Mouse (Mus musculus) adrenal gland, postnatal 36 days (tissue): ENCODE results near the gene Chl1. TPM values are rescaled to one million over a fixed set of nuclear protein-coding genes. Genes with fewer than 3 reads are reported as not detected.

Experiments
- DNase-seq, 2 experiments: peaks; one replicate each; pipeline ENCODE4 v3.0.0; 2021; ENCODE audit warnings: mixed read lengths in 1 of 2
- total RNA-seq, 2 experiments: library from RNA; stranded (reverse); gene quantifications; 2 replicates each; pipeline ENCODE4 v1.2.3; 2021

The Chl1 gene
- total RNA-seq, 2 experiments from 2014 or later: 1.3 to 2.9 TPM

- DNase-seq: no peak
Measured at GRCm38 (mm10) chr6:103543753-103544152, 33.4 kb downstream of the Chl1 start.

GRCm38 (mm10) chr6:103546314-103546713 is 35.9 kb downstream of the Chl1 start:
- DNase-seq: no peak

- DNase-seq: no peak
Measured at GRCm38 (mm10) chr6:103549929-103550328, 39.5 kb downstream of the Chl1 start.

GRCm38 (mm10) chr6:103558037-103558893 is 47.9 kb downstream of the Chl1 start:
- no peak for DNase-seq

GRCm38 (mm10) chr6:103558894-103559225 is 48.5 kb downstream of the Chl1 start:
- DNase-seq: peak; percentile 51 to 65

- peak; percentile 7 to 35 for DNase-seq
Measured at GRCm38 (mm10) chr6:103559344-103559743, 49.0 kb downstream of the Chl1 start.

- no peak for DNase-seq
Measured at GRCm38 (mm10) chr6:103564811-103565210, 54.4 kb downstream of the Chl1 start.

GRCm38 (mm10) chr6:103567247-103567646 is 56.9 kb downstream of the Chl1 start:
- DNase-seq: no peak

- DNase-seq: no peak
Measured at GRCm38 (mm10) chr6:103572659-103573058, 62.3 kb downstream of the Chl1 start.

- DNase-seq: no peak
Measured at GRCm38 (mm10) chr6:103584224-103584623, 73.8 kb downstream of the Chl1 start.

GRCm38 (mm10) chr6:103585667-103586066 is 75.3 kb downstream of the Chl1 start:
- DNase-seq: no peak

GRCm38 (mm10) chr6:103586081-103586480 is 75.7 kb downstream of the Chl1 start:
- DNase-seq: no peak

- no peak for DNase-seq
Measured at GRCm38 (mm10) chr6:103602070-103602469, 91.7 kb downstream of the Chl1 start.

GRCm38 (mm10) chr6:103610656-103611055 is 100.3 kb downstream of the Chl1 start:
- DNase-seq: no peak

GRCm38 (mm10) chr6:103612626-103613025 is 102.2 kb downstream of the Chl1 start:
- no peak for DNase-seq

- DNase-seq: no peak
Measured at GRCm38 (mm10) chr6:103613714-103614113, 103.3 kb downstream of the Chl1 start.

- DNase-seq: no peak
Measured at GRCm38 (mm10) chr6:103615924-103616602, 105.7 kb downstream of the Chl1 start.

GRCm38 (mm10) chr6:103620880-103621279 is 110.5 kb downstream of the Chl1 start:
- peak in 1 of 2 experiments; percentile 2 for DNase-seq

GRCm38 (mm10) chr6:103622117-103622713 is 111.8 kb downstream of the Chl1 start:
- no peak for DNase-seq

GRCm38 (mm10) chr6:103632856-103633255 is 122.5 kb downstream of the Chl1 start:
- no peak for DNase-seq

- no peak for DNase-seq
Measured at GRCm38 (mm10) chr6:103656778-103657177, 146.4 kb downstream of the Chl1 start.

GRCm38 (mm10) chr6:103659173-103659572 is 148.8 kb downstream of the Chl1 start:
- DNase-seq: no peak

GRCm38 (mm10) chr6:103665206-103665605 is 154.8 kb downstream of the Chl1 start:
- no peak for DNase-seq
